In the genomic region with DNA sequence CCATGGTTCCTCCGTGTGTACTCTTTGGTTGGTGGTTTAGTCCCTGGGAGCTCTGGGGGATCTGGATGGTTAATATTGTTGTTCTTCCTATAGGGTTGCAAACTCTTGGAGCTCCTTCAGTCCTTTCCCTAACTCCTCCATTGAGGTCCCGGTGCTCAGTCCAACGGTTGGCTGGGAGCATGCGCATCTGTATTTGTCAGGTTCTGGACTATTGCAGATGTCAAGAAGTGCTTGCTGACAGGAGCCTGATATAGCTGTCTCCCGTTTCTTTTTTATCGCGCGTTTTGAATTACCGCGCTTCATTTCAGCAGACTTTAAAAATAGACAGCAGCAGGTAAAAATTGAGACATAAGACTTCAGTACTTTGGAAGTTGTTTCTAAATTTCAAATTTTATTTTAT, we compare ENCODE assay signal across 29 mouse cellular contexts.
DNase-seq lines count a peak whose midpoint lies in the region; ATAC-seq and TF ChIP-seq lines count a peak whose summit lies in the region.
"Had no signal": no experiment of that assay in that cellular context is flagged by ENCODE, and none has a peak within 500 bp of the region (broad histone marks: within the 10 kb centered on the region; RNA-seq: fewer than 3 reads in every experiment).

No protein-coding gene starts in this region.

- no peaks in the 10 kb centered on the region for H3K4me1 ChIP-seq in heart, adult 2 months (ENCODE audit: control insufficient read depth, insufficient read depth, low read length)
- peaks cover 5% of the 10 kb centered on the region for H3K4me1 ChIP-seq in heart, embryonic 11.5 days (ENCODE audit: control insufficient read depth, insufficient read depth, low read length)
- H3K4me1 ChIP-seq in heart, embryonic 16.5 days (ENCODE audit: control insufficient read depth, insufficient read depth, low read length), result peaks cover 19% of the 10 kb centered on the region
- no peaks in the 10 kb centered on the region for H3K4me1 ChIP-seq in lung, postnatal 0 days (ENCODE audit: insufficient read depth, low read depth, low read length)
- H3K4me1 ChIP-seq: embryonic facial prominence, embryonic 13.5 days; hindbrain, embryonic 13.5 days; limb, embryonic 10.5 days; limb, embryonic 15.5 days; neural tube, embryonic 12.5 days had no signal

- no peaks in the 10 kb centered on the region for H3K9me3 ChIP-seq in heart, embryonic 11.5 days (replicated peaks; ENCODE audit: control insufficient read depth, low read length)
- no peaks in the 10 kb centered on the region for H3K9me3 ChIP-seq in heart, embryonic 16.5 days (replicated peaks; ENCODE audit: control insufficient read depth, low read length)
- no peaks in the 10 kb centered on the region for H3K9me3 ChIP-seq in lung, postnatal 0 days (ENCODE audit: low read length)
- H3K9me3 ChIP-seq: embryonic facial prominence, embryonic 13.5 days; hindbrain, embryonic 13.5 days; limb, embryonic 10.5 days; limb, embryonic 15.5 days; neural tube, embryonic 12.5 days had no signal

- 0 out of 2 replicates have a peak overlapping the region, but pooled peaks have one; percentile 5 for H3K4me3 ChIP-seq in heart, adult 2 months
- H3K4me3 ChIP-seq in heart, embryonic 11.5 days (ENCODE audit: low read depth, low read length), result no peak overlapping the region
- peak overlapping the region; percentile 30 for H3K4me3 ChIP-seq in heart, embryonic 16.5 days (ENCODE audit: low read length)
- no peak overlapping the region for H3K4me3 ChIP-seq in lung, postnatal 0 days (ENCODE audit: low read depth, low read length)
- H3K4me3 ChIP-seq: embryonic facial prominence, embryonic 13.5 days; erythroblast, embryonic 14.5 days; hindbrain, embryonic 13.5 days; limb, embryonic 10.5 days; limb, embryonic 15.5 days; neural tube, embryonic 12.5 days had no signal

- H3K9ac ChIP-seq in heart, adult 2 months (ENCODE audit: low read depth, low read length), result no peak overlapping the region
- no peak overlapping the region for H3K9ac ChIP-seq in heart, embryonic 11.5 days (ENCODE audit: low read depth, low read length)
- H3K9ac ChIP-seq in heart, embryonic 16.5 days (ENCODE audit: low read length), result peak overlapping the region; percentile 52; the same call in 1 of the 2 replicates
- H3K9ac ChIP-seq in lung, postnatal 0 days (replicated peaks; ENCODE audit: low read depth), result no peak overlapping the region
- H3K9ac ChIP-seq: embryonic facial prominence, embryonic 13.5 days; hindbrain, embryonic 13.5 days; limb, embryonic 15.5 days; liver, embryonic 14.5 days; lung, embryonic 14.5 days; neural tube, embryonic 12.5 days had no signal

- peak overlapping the region; percentile 82 for H3K27ac ChIP-seq in heart, adult 2 months
- peak overlapping the region; percentile 54 for H3K27ac ChIP-seq in heart, embryonic 11.5 days (ENCODE audit: low read depth, low read length)
- H3K27ac ChIP-seq in heart, embryonic 16.5 days (ENCODE audit: low read length), result peak overlapping the region; percentile 94
- H3K27ac ChIP-seq in lung, postnatal 0 days (ENCODE audit: low read length), result no peak overlapping the region
- H3K27ac ChIP-seq: embryonic facial prominence, embryonic 13.5 days; hindbrain, embryonic 13.5 days; limb, embryonic 10.5 days; limb, embryonic 15.5 days; liver, embryonic 14.5 days; neural tube, embryonic 12.5 days had no signal

- TF ChIP-seq POLR2A in heart, adult 2 months (IDR thresholded peaks at IDR 0.05; ENCODE audit: insufficient read depth, low read depth, low read length), result peak; percentile 45; the same call in 1 of the 2 replicates

- DNase-seq in heart, adult 2 months, result peak; percentile 42 to 70
- peak; percentile 44 to 47 for DNase-seq in heart, postnatal 36 days
- no peak for DNase-seq in retina, postnatal 1 day
- DNase-seq in urinary bladder, postnatal 10 days (ENCODE audit: low spot score), result no peak
- no peak for DNase-seq in lung, postnatal 0 days (ENCODE audit: low spot score)
- DNase-seq: adrenal gland, postnatal 25 days; cerebellum, adult 18-20 months; cerebellum, postnatal 10 days; gastrocnemius, postnatal 10 days; kidney, adult 9 months; kidney, postnatal 14 days; layer of hippocampus, adult 9-11 months; lung, embryonic 14.5 days; lung, postnatal 36 days; thymus, postnatal 14 days had no signal

- H3K4me2 ChIP-seq in heart, embryonic 11.5 days, result peak overlapping the region; percentile 38
- H3K4me2 ChIP-seq in heart, embryonic 16.5 days (ENCODE audit: low read depth, low read length), result peak overlapping the region; percentile 59
- no peak overlapping the region for H3K4me2 ChIP-seq in lung, postnatal 0 days (replicated peaks; ENCODE audit: low read depth, low read length)
- H3K4me2 ChIP-seq: embryonic facial prominence, embryonic 13.5 days; hindbrain, embryonic 13.5 days; limb, embryonic 15.5 days; lung, embryonic 14.5 days; midbrain, embryonic 11.5 days; neural tube, embryonic 12.5 days had no signal

- H3K36me3 ChIP-seq in heart, adult 2 months (ENCODE audit: control insufficient read depth, insufficient read depth, low read length), result no peaks in the 10 kb centered on the region; the same call in 1 of the 2 replicates
- H3K36me3 ChIP-seq in heart, embryonic 11.5 days (ENCODE audit: control insufficient read depth, insufficient read depth, low read length), result no peaks in the 10 kb centered on the region
- H3K36me3 ChIP-seq in heart, embryonic 16.5 days (ENCODE audit: control insufficient read depth, insufficient read depth), result no peaks in the 10 kb centered on the region
- no peaks in the 10 kb centered on the region for H3K36me3 ChIP-seq in lung, postnatal 0 days (ENCODE audit: insufficient read depth, low read length)
- H3K36me3 ChIP-seq: embryonic facial prominence, embryonic 13.5 days; hindbrain, embryonic 13.5 days; limb, embryonic 10.5 days; limb, embryonic 15.5 days; neural tube, embryonic 12.5 days had no signal

- intact Hi-C loops in heart, adult 2 months (cut with DNase I), result loop anchor here (2.0 to 10.0 kb wide), 2 partner anchors 154 to 216 kb away; no protein-coding TSS in a partner anchor
- intact Hi-C loops in heart, postnatal 36 days (cut with DNase I), result loop anchor here (5.0 to 10.0 kb wide), 2 partner anchors 61 to 216 kb away; no protein-coding TSS in a partner anchor

- no peaks in the 10 kb centered on the region for H3K27me3 ChIP-seq in heart, adult 2 months (ENCODE audit: control insufficient read depth, insufficient read depth, low read length)
- no peaks in the 10 kb centered on the region for H3K27me3 ChIP-seq in heart, embryonic 11.5 days (ENCODE audit: control insufficient read depth, insufficient read depth, low read length)
- no peaks in the 10 kb centered on the region for H3K27me3 ChIP-seq in heart, embryonic 16.5 days (ENCODE audit: control insufficient read depth, insufficient read depth, low read length)
- no peaks in the 10 kb centered on the region for H3K27me3 ChIP-seq in lung, postnatal 0 days (replicated peaks; ENCODE audit: insufficient read depth, low read length)
- H3K27me3 ChIP-seq: embryonic facial prominence, embryonic 13.5 days; hindbrain, embryonic 13.5 days; limb, embryonic 15.5 days; neural tube, embryonic 12.5 days had no signal

- ATAC-seq in heart, embryonic 11.5 days (replicated peaks; ENCODE audit: insufficient number of reproducible peaks, low FRiP score, low TSS enrichment), result peak; percentile 74
- peak; percentile 94 for ATAC-seq in heart, embryonic 16.5 days (replicated peaks; ENCODE audit: extremely low read depth, insufficient read depth, low FRiP score)
- ATAC-seq in lung, postnatal 0 days, result no peak
- ATAC-seq: CD4-positive, CD25-positive, alpha-beta regulatory T cell, adult 4 months; forebrain, embryonic 16.5 days; intestine, embryonic 16.5 days; midbrain, embryonic 16.5 days had no signal

- WGBS in heart, adult 2 months, result 37% methylated on average over 10 of the region's 10 CpGs
- 27% methylated on average over 10 of the region's 10 CpGs for WGBS in heart, embryonic 11.5 days (ENCODE audit: insufficient replicate concordance)
- 28% methylated on average over 10 of the region's 10 CpGs for WGBS in heart, embryonic 16.5 days
- WGBS in lung, postnatal 0 days, result 91% methylated on average over 10 of the region's 10 CpGs

- H3K79me2 ChIP-seq in heart, adult 2 months (replicated peaks; ENCODE audit: control insufficient read depth, insufficient read depth, low read length), result no peaks in the 10 kb centered on the region

- no peak for TF ChIP-seq EP300 in heart, adult 2 months (IDR thresholded peaks at IDR 0.05; ENCODE audit: insufficient read depth, low read depth, low read length)
- TF ChIP-seq EP300 in lung, postnatal 0 days (IDR thresholded peaks at IDR 0.05), result no peak

- TF ChIP-seq CTCF in heart, adult 2 months (IDR thresholded peaks at IDR 0.05), result no peak
- no peak for TF ChIP-seq CTCF in lung, postnatal 0 days (IDR thresholded peaks at IDR 0.05)

Comparison
In these comparisons a context has a peak if more than half of its experiments do, and no peak if none do; other contexts are left out.
1. H3K4me3 ChIP-seq: peak in heart, adult 2 months (single experiment) and heart, embryonic 16.5 days (single experiment); none in heart, embryonic 11.5 days (single experiment) and lung, postnatal 0 days (single experiment).
2. DNase-seq: peak in heart, adult 2 months (2 of 2) and heart, postnatal 36 days (2 of 2); none in retina, postnatal 1 day (single experiment), urinary bladder, postnatal 10 days (single experiment) and lung, postnatal 0 days (single experiment).